Mouse (Mus musculus): ENCODE data around the gene Sbno1.
"Not testable (repeated sequence)": the region's sequence is repeated elsewhere in the genome, so short reads cannot be mapped to it uniquely, and the experiment has no call there.

The Sbno1 gene

DNA sequence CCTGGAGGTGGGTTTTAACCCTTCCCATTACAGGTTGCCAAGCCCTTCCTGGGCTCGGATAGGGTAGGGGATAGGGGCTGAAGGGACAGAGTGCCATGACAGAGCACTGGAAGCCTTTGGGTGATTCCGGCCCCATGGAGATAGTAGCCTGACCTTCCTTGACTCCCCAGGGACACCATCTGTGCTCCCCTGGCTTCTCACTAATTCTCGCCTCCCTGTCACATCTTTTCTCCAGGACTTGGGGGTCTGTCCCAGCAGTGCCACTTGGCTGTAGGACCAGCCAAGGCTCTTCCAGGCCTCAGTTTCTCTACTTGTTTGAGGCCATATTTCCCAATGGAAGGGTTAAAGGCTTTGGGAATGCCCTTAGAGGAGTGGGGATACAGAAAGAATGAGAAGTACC is 74.2 kb downstream of the Sbno1 start:
- in situ Hi-C loops (cut with MboI; ENCODE audit: low pct_unique_long_range_greater_than_20kb in 1 of 2, low sequenced_read_pairs in 2 of 2, unreplicated experiment in 1 of 2), result no loop called here

- in situ Hi-C loops (cut with MboI; ENCODE audit: low pct_unique_long_range_greater_than_20kb in 1 of 2, low sequenced_read_pairs in 2 of 2, unreplicated experiment in 1 of 2), result no loop called here
Measured at GRCm38 (mm10) chr5:124351111-124351560, 74.7 kb downstream of the Sbno1 start.

DNA sequence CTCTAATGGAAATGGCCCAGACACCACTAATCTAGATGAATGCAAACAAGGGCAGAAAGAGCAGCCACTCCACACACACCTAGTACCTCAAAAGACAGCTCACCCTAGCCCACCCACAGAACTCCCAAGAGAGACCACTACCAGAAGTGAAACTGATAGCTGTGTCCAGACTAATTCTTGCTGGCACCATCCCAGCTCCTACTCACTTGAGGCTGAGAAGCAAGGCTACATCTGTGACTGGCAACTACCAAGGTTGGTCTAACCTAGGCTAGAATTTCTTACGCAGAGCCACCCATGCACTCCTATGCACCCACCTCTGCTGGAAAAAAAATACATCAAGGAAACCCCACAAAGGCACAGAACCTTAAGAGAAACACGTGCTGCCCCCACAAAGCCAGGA is 75.5 kb downstream of the Sbno1 start:
- in situ Hi-C loops (cut with MboI; ENCODE audit: low pct_unique_long_range_greater_than_20kb in 1 of 2, low sequenced_read_pairs in 2 of 2, unreplicated experiment in 1 of 2), result no loop called here

DNA sequence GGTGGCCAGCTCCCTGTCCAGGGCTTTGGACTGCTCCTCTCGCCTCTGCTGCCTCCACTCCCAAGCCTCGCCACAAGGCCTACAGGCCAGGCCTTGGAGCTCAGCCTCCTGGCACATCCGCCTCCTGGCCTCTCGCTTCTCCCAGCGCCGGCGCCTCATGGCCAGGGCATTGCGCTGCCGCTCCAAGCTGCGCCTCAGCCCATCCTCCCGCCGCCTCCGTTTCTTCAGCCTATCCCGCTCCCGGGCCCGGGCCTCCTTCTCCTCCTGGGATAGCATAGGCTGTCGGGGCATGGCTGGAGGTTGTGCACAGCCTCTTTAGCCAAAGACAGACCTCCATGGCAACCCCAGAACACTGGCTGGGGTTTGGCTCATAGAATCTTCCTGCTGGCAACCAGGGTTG is 76.6 kb downstream of the Sbno1 start:
- in situ Hi-C loops (cut with MboI; ENCODE audit: low pct_unique_long_range_greater_than_20kb in 1 of 2, low sequenced_read_pairs in 2 of 2, unreplicated experiment in 1 of 2), result no loop called here

DNA sequence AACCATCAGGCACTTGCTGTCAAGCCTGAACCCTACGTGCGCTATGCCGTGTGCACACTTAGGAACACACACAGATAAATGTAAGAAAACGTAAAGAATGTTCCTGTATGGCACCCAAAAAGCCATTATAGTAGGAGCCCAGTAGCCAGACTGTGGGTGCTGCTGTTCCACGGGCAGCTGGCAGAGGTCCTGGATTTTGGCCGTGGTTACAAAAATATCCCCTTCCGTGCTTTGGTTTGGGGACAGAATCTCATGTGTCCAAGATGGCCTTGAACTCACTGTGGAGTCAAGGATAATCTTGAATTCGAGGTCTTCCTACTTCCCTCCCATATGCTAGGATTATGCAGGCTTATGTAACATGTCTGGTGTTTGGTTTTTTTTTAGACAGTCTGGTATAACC is 82.9 kb downstream of the Sbno1 start:
- in situ Hi-C loops (cut with MboI; ENCODE audit: low pct_unique_long_range_greater_than_20kb in 1 of 2, low sequenced_read_pairs in 2 of 2, unreplicated experiment in 1 of 2), result no loop called here

- in situ Hi-C loops (cut with MboI; ENCODE audit: low pct_unique_long_range_greater_than_20kb in 1 of 2, low sequenced_read_pairs in 2 of 2, unreplicated experiment in 1 of 2), result not testable (repeated sequence)
Measured at GRCm38 (mm10) chr5:124341753-124342339, 84.0 kb downstream of the Sbno1 start.

GRCm38 (mm10) chr5:124338791-124339190 is 87.0 kb downstream of the Sbno1 start:
- in situ Hi-C loops (cut with MboI; ENCODE audit: low pct_unique_long_range_greater_than_20kb in 1 of 2, low sequenced_read_pairs in 2 of 2, unreplicated experiment in 1 of 2), result no loop called here

- in situ Hi-C loops (cut with MboI; ENCODE audit: low pct_unique_long_range_greater_than_20kb in 1 of 2, low sequenced_read_pairs in 2 of 2, unreplicated experiment in 1 of 2), result no loop called here
Measured at GRCm38 (mm10) chr5:124337909-124338308, 87.9 kb downstream of the Sbno1 start.

GRCm38 (mm10) chr5:124337103-124337502 is 88.7 kb downstream of the Sbno1 start:
- in situ Hi-C loops (cut with MboI; ENCODE audit: low pct_unique_long_range_greater_than_20kb in 1 of 2, low sequenced_read_pairs in 2 of 2, unreplicated experiment in 1 of 2), result no loop called here

- in situ Hi-C loops (cut with MboI; ENCODE audit: low pct_unique_long_range_greater_than_20kb in 1 of 2, low sequenced_read_pairs in 2 of 2, unreplicated experiment in 1 of 2), result no loop called here
Measured at GRCm38 (mm10) chr5:124334392-124334791, 91.4 kb downstream of the Sbno1 start.

DNA sequence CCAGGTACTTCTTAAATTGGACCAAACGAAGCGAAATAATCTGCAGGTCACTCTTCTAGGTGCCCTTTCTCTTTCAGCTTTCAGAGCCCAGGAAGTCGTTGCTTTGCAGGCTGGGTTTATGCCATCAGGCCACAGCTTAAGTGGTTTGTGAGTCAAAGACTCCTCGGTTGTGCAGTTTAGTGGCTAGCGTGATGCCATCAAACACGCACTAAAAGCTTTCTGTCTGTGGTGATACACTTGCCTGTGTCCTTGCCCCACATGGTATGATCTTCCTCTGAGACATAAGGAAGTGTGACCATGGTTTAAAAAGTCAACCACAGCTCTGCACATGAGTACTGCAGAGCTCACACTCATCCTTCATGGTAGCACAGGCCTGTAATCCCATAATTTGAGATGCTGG is 95.7 kb downstream of the Sbno1 start:
- in situ Hi-C loops (cut with MboI; ENCODE audit: low pct_unique_long_range_greater_than_20kb in 1 of 2, low sequenced_read_pairs in 2 of 2, unreplicated experiment in 1 of 2), result no loop called here

DNA sequence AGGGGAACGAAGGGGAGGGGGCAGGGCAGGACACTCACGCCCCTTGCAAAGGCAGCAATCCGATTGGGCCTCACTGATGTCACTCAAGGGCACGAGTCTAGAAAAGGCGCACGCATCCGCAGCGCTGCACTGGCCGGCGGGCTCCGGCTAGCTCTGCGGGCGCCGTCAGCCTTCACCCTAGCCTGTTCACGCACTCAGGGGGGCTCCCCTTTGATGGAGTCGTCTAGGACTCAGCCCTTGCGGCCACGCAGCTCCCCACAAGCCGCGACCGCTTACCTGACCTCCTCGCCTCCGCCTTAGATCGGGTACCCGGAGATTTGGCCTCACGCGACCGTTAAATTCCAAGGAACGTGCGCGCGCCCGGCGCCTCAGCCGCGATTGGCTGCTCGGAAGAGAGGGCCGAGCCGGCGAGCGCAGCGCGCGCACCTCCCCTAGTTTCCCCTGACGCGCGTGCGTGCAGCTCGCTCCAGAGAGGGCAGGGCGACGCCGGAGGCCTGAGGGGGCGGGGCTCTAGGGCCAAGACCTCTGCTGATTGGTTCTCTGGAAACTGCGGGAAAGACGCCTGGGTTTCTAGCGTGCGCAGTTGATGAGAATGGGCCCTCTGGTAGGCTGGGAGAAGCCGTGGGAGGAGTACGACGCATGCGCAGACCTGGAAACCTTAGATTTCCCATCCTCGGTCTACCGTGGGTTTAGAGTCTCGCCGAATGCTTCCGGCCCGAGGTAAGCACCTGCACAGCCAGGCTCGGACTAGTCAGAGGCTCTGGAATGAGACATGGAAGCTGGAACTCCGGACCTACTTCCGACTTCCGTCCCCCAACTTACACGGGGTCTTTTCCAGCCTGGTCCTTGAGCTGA is 98.1 kb downstream of the Sbno1 start, which contains the start of the genes Mphosph9 and 2810006K23Rik:
Gene Mphosph9, minus strand, starts transcription at position 463 of the 855 bp plus-strand sequence.
Gene 2810006K23Rik, plus strand, starts transcription at position 580 of the 855 bp plus-strand sequence.
- in situ Hi-C loops (cut with MboI; ENCODE audit: low pct_unique_long_range_greater_than_20kb in 1 of 2, low sequenced_read_pairs in 2 of 2, unreplicated experiment in 1 of 2), result no loop called here

GRCm38 (mm10) chr5:124326829-124327228 is 99.0 kb downstream of the Sbno1 start:
- in situ Hi-C loops (cut with MboI; ENCODE audit: low pct_unique_long_range_greater_than_20kb in 1 of 2, low sequenced_read_pairs in 2 of 2, unreplicated experiment in 1 of 2), result no loop called here

All from mouse embryonic stem cell (cell line).